Mouse (Mus musculus) midbrain, embryonic 14.5 days (tissue): ENCODE measurements around the gene Hcn4. TPM values are rescaled to one million over a fixed set of nuclear protein-coding genes. Genes with fewer than 3 reads are reported as not detected.

Experiments
- ATAC-seq: fragments of 200-750 bp; cut with Nextera tagmentation; 2 replicates; pipeline ENCODE4 v1.8.0; 2017; ENCODE audit warnings: moderate number of reproducible peaks, moderate library complexity; ENCODE audit not compliant: low FRiP score, low TSS enrichment
- DNase-seq: peaks from one replicate; pipeline ENCODE4 v3.0.0-alpha.2; 2015
- H3K27ac ChIP-seq: fragments of 300-500 bp; sonication (generic); replicated peaks from 2 replicates; pipeline ENCODE4 v1.5.1; 2014; ENCODE audit warnings: mild to moderate bottlenecking, low read depth, low read length, moderate library complexity
- H3K27me3 ChIP-seq: fragments of 300-500 bp; sonication (generic); 2 replicates; pipeline ENCODE4 v1.6.1; 2014; ENCODE audit warnings: low read length, control low read depth, mixed read lengths; ENCODE audit not compliant: control insufficient read depth, insufficient read depth
- H3K36me3 ChIP-seq: fragments of 300-500 bp; sonication (generic); 2 replicates; pipeline ENCODE4 v1.6.1; 2014; ENCODE audit warnings: low read length, control low read depth; ENCODE audit not compliant: control insufficient read depth, insufficient read depth
- H3K4me1 ChIP-seq: fragments of 300-500 bp; sonication (generic); 2 replicates; pipeline ENCODE4 v1.6.1; 2014; ENCODE audit warnings: mild to moderate bottlenecking, antibody characterized with exemption, low read length, control low read depth; ENCODE audit not compliant: control insufficient read depth, insufficient read depth
- H3K4me2 ChIP-seq: fragments of 300-500 bp; sonication (generic); 2 replicates; pipeline ENCODE4 v1.6.1; 2014; ENCODE audit warnings: mild to moderate bottlenecking, low read length, moderate library complexity
- H3K4me3 ChIP-seq: fragments of 300-500 bp; sonication (generic); replicated peaks from 2 replicates; pipeline ENCODE4 v1.5.1; 2014; ENCODE audit warnings: low read depth, low read length
- H3K9ac ChIP-seq: fragments of 300-500 bp; sonication (generic); replicated peaks from 2 replicates; pipeline ENCODE4 v1.6.1; 2014; ENCODE audit warnings: mild to moderate bottlenecking, low read length, moderate library complexity
- H3K9me3 ChIP-seq: fragments of 300-500 bp; sonication (generic); 2 replicates; pipeline ENCODE4 v1.6.1; 2016; ENCODE audit warnings: low read length, control low read depth, mixed read lengths; ENCODE audit not compliant: control insufficient read depth
- WGBS: fragments of 180-500 bp; shearing (Covaris S2); extraction: QIAGEN DNeasy Blood & Tissue Kit; methylation state at CpG from one replicate; pipeline ENCODE4 v1.1.7; 2014; 5-methylcytosine and 5-hydroxymethylcytosine counted together
- polyA plus RNA-seq: library from polyadenylated mRNA; unstranded; fragments of >200 nt; fragmentation: Nextera tagmentation; extraction: Ambion mirVana; gene quantifications from 2 replicates; pipeline ENCODE4 v1.2.1, GENCODE M21; 2014

Hcn4 gene
- polyA plus RNA-seq, 1 experiment from 2014 or later: 4.9 TPM

DNA sequence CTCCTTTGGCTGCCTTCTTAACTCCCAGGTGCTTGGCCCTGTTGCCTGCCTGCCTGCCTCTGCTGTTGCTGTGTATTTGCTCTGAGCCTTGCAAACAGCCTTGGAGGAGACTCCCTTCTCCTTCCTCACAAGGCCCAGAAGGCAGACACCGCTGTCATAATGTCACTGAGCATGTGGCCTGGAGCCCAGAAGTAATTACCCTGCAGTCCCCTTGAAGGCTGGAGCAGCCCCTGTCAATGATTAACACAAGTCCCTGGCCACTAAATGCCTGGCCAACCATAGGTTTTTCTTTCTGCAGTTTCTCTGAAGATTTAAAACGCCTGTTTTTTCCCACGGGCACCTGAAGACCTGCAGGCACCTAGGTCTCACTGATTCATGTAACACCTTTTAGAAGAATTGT is 9.7 kb downstream of the Hcn4 start:
- Histone ChIP-seq H3K9me3 (no peaks in the 10 kb centered on the region), H3K36me3 (no peaks in the 10 kb centered on the region), H3K4me2 (no peak overlapping the region), H3K4me3 (no peak overlapping the region), H3K9ac (no peak overlapping the region), H3K4me1 (peaks cover 22% of the 10 kb centered on the region), H3K27me3 (no peaks in the 10 kb centered on the region), H3K27ac (no peak overlapping the region)
- ATAC-seq (no peak), DNase-seq (no peak)
- 82% methylated on average over 3 of the region's 3 CpGs for WGBS

DNA sequence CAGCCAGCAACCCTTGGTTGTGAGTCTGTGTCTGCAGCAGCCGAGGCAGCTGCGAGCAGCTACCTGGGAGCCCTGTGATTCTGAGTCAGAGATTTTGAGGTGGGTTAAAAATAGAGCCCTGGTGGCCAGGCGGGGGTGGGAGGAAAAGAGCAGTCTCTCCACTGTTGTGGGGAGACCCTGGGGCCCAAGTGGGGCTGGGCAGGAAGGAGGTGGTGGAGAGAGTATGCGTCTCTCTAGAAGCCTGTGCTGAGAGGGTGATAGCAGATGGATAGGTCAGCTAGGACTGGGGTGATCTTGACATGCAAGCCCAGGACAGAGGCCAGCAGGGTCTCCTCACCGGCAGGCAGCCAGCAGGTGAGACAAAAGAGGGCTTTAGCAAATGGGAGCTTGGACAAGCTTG is 14.0 kb downstream of the Hcn4 start:
- Histone ChIP-seq H3K4me3 (no peak overlapping the region), H3K27ac (no peak overlapping the region), H3K4me2 (no peak overlapping the region), H3K9me3 (no peaks in the 10 kb centered on the region), H3K9ac (no peak overlapping the region), H3K27me3 (no peaks in the 10 kb centered on the region; the same call in 1 of the 2 replicates), H3K4me1 (0 out of 2 replicates have a peak, but pooled peaks cover 3% of the 10 kb centered on the region), H3K36me3 (no peaks in the 10 kb centered on the region)
- ATAC-seq (no peak), DNase-seq (no peak)
- WGBS: 67% methylated on average over 5 of the region's 5 CpGs

DNA sequence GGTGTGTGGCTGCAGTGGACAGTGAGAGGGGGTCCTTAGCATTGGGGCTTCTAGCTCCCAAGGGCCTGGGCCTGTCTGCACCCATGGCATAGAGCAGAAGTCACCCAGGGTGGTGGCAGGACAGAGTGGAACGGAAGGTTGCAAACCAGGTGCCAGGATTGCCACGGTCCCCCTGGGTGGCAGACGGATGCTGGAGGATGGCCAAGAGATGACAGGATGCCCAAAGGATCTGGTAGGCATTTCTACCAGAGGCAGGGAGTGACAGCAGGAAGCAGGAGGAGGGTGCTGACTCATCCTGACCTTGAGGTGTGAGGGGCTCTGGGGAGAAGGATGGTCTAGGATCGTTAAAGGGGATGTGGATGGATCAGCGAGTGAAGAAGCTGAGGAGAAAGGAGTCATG is 15.3 kb downstream of the Hcn4 start:
- H3K4me3 ChIP-seq: no peak overlapping the region
- no peaks in the 10 kb centered on the region; the same call in 1 of the 2 replicates for H3K27me3 ChIP-seq
- no peak overlapping the region for H3K9ac ChIP-seq
- ATAC-seq: no peak
- no peaks in the 10 kb centered on the region for H3K9me3 ChIP-seq
- H3K36me3 ChIP-seq: no peaks in the 10 kb centered on the region
- no peak overlapping the region for H3K4me2 ChIP-seq
- no peak overlapping the region for H3K27ac ChIP-seq
- H3K4me1 ChIP-seq: 0 out of 2 replicates have a peak, but pooled peaks cover 3% of the 10 kb centered on the region
- no peak for DNase-seq
- 84% methylated on average over 5 of the region's 5 CpGs for WGBS

DNA sequence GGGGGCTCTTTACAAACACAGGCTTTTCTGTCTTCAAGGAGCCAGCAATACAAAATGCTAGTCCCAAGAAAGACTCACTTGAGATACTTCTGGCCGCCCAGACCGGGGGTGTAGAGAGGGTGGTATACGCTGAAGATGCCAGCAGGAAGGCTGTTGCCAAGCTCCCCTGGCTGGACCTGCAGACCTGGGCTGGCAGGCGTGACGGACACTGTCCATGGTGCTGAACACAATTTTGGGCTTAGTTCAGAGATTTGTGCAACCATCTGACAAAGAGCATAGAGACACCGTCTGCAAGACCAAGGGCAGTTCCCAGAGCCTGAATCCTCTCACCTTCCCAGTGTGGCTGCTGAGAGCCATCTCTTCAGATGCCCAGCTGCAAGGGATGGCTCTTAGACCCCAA is 18.4 kb downstream of the Hcn4 start:
- Histone ChIP-seq H3K4me1 (no peaks in the 10 kb centered on the region), H3K9me3 (no peaks in the 10 kb centered on the region), H3K9ac (no peak overlapping the region), H3K27me3 (no peaks in the 10 kb centered on the region; the same call in 1 of the 2 replicates), H3K4me3 (no peak overlapping the region), H3K36me3 (peaks cover 18% of the 10 kb centered on the region), H3K4me2 (no peak overlapping the region), H3K27ac (no peak overlapping the region)
- ATAC-seq (no peak), DNase-seq (peak; percentile 52)
- 31% methylated on average over 6 of the region's 6 CpGs for WGBS

DNA sequence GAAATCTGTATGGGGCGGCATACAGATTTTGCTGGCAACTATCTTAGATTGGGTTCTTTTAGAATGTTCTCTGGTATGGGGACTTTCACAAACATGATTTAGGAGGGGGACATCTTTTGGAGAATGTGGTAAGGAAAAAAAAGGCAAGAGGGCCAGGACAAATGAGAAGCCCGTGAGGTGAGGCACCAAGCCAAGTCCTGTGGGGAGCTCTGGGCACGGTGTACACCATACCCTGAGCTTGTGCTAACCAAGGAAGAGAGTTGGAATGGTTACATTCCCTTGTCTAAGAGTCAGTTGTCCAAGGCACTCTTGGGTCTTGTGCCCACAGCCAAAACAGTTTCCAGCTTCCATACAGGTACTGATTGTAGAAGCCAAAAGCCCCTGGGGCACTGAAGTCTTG is 21.4 kb downstream of the Hcn4 start:
- Histone ChIP-seq H3K9ac (no peak overlapping the region), H3K9me3 (no peaks in the 10 kb centered on the region), H3K4me3 (no peak overlapping the region), H3K27ac (no peak overlapping the region), H3K27me3 (no peaks in the 10 kb centered on the region), H3K4me1 (peaks cover 3% of the 10 kb centered on the region), H3K36me3 (peaks cover 18% of the 10 kb centered on the region), H3K4me2 (no peak overlapping the region)
- DNase-seq (no peak), ATAC-seq (no peak)
- WGBS: 91% methylated on average over 3 of the region's 3 CpGs

- Histone ChIP-seq H3K36me3 (peaks cover 18% of the 10 kb centered on the region), H3K9ac (no peak overlapping the region; the same call in 1 of the 2 replicates), H3K27ac (0 out of 2 replicates have a peak overlapping the region, but pooled peaks have one; percentile 10), H3K4me3 (no peak overlapping the region), H3K27me3 (no peaks in the 10 kb centered on the region), H3K4me1 (peaks cover 12% of the 10 kb centered on the region), H3K4me2 (no peak overlapping the region), H3K9me3 (no peaks in the 10 kb centered on the region)
- WGBS: 74% methylated on average over 3 of the region's 3 CpGs
- DNase-seq (no peak), ATAC-seq (no peak)
Observed at GRCm38 (mm10) chr9:58847008-58847407, 23.8 kb downstream of the Hcn4 start.

DNA sequence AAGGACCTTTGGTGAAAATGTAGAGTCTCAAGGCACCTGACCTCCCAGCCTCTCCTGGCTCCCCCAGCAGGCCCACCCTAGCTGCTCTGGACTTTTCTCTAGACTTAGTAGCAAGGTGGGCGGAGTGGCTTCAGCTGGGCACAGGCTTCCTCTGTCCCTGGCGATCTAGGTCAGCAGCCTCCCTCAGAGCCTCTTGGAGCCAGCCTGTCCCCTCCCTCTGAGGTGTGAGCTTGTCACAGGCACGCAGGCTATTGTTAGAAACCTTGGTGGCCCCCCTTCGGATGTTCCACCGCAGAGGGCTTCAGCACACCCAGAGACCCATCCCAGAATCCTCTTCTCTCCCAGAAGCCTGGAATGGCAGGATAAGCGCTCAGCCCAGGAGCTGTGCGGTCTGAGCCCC is 24.5 kb downstream of the Hcn4 start:
- Histone ChIP-seq H3K9me3 (no peaks in the 10 kb centered on the region), H3K9ac (no peak overlapping the region), H3K4me2 (no peak overlapping the region), H3K4me3 (no peak overlapping the region), H3K27me3 (no peaks in the 10 kb centered on the region), H3K27ac (no peak overlapping the region), H3K36me3 (peaks cover 18% of the 10 kb centered on the region), H3K4me1 (peaks cover 12% of the 10 kb centered on the region)
- ATAC-seq (no peak), DNase-seq (no peak)
- WGBS: 76% methylated on average over 7 of the region's 7 CpGs

DNA sequence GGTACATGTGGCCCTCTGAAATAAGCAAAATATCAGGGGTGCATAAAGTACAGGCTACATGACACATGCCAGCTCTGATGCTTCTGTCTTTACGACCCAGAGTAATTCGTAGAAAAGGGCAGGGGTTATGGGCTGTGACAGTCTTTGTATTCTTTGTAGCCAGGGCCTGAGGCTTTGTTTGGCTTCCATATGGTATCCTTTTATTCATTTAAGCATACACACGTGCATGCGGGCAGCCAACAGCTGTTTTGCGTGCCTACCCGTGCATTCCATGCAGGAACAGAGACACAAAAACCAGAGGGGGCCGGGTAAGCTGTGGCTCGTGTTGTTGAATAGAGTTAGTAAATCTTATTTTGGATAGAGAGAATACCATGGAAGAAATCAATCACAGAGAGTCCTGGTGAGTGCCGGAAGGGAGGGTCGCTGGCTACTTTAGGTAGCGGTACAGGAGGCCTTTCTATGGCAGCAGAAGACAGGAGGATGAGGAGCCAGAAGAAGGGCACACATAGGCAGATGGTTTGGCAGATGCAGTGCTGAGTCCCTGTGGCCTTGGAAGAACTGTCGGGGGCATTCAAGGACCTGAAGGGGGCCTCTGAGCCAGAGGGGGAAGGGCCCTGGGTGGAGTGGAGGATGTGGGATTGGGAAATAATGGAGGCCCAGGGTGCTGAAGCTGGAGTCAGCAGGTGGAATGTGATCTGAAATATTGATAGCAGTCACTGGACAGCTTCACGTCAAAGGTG is 26.5 kb downstream of the Hcn4 start:
- WGBS: 16% methylated on average over 13 of the region's 13 CpGs
- H3K27me3 ChIP-seq: no peaks in the 10 kb centered on the region
- no peak overlapping the region for H3K4me2 ChIP-seq
- ATAC-seq (no peak), DNase-seq (peak; percentile 58)
- no peaks in the 10 kb centered on the region for H3K9me3 ChIP-seq
- H3K9ac ChIP-seq: no peak overlapping the region
- peak overlapping the region; percentile 46 for H3K27ac ChIP-seq
- H3K36me3 ChIP-seq: peaks cover 16% of the 10 kb centered on the region
- H3K4me3 ChIP-seq: no peak overlapping the region
- peaks cover 16% of the 10 kb centered on the region for H3K4me1 ChIP-seq

DNA sequence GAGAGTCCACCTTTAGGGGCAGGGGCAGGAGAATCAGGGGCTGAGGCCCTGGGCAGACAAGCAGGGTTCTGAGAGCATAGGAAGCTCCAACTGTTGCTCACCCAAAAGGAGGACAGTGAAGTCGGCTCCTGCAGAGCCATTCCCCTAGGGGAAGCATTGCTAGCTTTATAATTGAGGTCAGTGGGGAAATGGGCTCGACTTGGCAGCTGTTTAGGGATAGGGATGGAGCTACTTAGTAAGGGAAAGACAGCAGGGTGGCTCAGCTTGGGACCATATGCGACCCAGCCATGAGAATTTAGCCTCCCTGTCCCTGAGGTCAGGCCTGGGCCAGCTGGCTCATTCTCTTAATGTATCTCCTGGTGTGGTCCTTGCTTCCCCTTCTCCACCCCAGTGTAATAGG is 31.7 kb downstream of the Hcn4 start:
- H3K27ac ChIP-seq: no peak overlapping the region
- H3K36me3 ChIP-seq: peaks cover 44% of the 10 kb centered on the region
- H3K9ac ChIP-seq: no peak overlapping the region
- H3K4me1 ChIP-seq: peaks cover 9% of the 10 kb centered on the region
- WGBS: 38% methylated on average over 3 of the region's 3 CpGs
- H3K4me3 ChIP-seq: no peak overlapping the region
- no peak overlapping the region for H3K4me2 ChIP-seq
- DNase-seq (no peak), ATAC-seq (no peak)
- no peaks in the 10 kb centered on the region for H3K27me3 ChIP-seq
- no peaks in the 10 kb centered on the region for H3K9me3 ChIP-seq
